Mouse (Mus musculus): ENCODE measurements at regions not wholly inside any gene's neighbourhood (a gene's known extent, or its start where the extent isn't known, plus 50 kb on each side); places are given as distances from the start of the nearest gene placed in this dataset.

DNA sequence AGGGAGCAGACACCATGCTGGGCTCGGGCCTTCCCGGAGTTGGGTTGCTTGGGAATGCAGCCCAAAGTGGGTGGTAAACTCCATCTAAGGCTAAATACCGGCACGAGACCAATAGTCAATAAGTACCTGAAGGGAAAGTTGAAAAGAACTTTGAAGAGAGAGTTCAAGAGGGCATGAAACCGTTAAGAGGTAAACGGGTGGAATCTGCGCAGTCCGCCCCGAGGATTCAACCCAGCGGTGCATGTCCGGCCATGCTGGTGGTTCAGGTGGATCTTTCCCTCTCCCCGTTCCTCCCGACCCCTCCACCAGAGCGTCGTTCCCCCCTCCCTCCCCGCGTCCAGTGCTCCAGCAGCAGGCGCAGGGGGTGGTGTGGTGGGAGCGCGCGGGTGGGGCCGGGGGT lies 179.1 kb upstream of the Arhgef26 start:
- DNase-seq (ENCODE audit: low spot score in 2 of 2): no peak

DNA sequence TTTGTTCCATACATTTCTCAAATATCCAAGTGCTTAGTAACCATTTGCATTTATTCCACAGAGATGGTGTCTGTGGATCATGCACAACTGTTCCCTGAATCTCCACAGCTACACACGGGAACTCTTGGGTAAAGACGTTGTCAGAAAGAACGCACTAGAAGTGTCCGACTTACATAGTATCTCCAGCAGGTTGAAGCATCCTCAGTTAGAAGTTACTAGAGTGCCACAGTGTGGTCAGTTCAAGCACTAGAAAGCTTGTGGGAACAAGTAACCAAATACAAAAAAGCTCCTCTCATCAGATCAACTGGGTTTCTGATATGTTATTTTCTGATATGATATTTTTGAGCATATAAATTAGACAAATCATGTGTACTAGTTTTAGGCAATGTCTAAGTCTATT lies 167.5 kb upstream of the Arhgef26 start:
- DNase-seq (ENCODE audit: low spot score in 2 of 2): peak in 1 of 2 experiments; percentile 55

DNA sequence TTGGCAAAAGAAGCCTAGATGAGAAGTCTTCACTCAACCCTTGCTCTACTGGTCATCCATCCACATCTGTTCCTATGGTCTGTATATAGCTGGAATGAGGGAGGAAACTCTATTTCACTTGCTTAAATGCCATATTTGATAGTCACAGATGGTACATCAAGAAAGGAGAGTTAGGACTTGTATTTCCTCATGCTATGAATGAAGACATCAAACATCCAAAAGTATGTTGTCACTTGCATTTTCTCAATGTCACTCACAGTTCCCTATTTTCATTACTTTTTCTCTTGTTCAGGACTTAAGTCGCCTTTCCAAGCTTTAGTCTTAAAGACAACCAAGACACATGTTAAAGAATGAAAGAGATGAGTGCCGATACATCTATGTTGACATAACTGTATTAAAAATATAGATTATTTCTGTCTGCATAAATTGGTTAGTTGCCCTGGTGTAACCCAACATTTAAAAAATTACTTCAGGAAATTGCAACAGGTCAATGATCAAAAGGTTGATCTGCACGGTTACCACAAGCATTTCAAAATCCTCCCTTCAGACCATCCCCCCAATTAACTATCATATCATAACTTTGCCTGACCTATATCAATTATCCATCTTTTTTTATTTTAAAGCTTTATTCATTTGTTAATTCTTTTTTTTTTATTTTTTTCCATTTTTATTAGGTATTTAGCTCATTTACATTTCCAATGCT lies 150.2 kb upstream of the Arhgef26 start:
- DNase-seq (ENCODE audit: low spot score in 2 of 2): no peak

GRCm38 (mm10) chr3:62192466-62192865 lies 145.7 kb upstream of the Arhgef26 start:
- DNase-seq (ENCODE audit: low spot score in 2 of 2): peak in 1 of 2 experiments; percentile 31

- DNase-seq (ENCODE audit: low spot score in 2 of 2): peak in 1 of 2 experiments; percentile 21
These were observed 143.7 kb upstream of the Arhgef26 start for GRCm38 (mm10) chr3:62194421-62194820.

DNA sequence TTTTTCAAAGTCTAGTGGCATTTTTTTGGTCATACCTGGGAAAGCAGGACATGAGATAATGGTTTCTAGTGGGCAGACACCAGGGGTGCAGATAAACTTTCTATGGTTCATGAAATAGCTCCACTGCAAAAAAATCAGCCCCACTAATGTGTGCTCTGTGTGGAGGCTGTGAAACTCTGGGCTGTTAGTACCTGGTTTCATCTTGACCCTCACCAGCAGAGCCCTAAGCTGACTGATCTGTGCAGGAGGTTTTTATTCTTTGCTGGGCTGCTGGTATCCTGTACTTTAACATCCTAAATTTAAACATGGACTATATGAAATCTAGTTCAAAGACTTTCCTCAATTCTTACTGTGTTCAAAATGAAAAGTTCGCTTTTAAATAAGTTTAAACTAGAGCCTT lies 141.5 kb upstream of the Arhgef26 start:
- no peak for DNase-seq (ENCODE audit: low spot score in 2 of 2)

DNA sequence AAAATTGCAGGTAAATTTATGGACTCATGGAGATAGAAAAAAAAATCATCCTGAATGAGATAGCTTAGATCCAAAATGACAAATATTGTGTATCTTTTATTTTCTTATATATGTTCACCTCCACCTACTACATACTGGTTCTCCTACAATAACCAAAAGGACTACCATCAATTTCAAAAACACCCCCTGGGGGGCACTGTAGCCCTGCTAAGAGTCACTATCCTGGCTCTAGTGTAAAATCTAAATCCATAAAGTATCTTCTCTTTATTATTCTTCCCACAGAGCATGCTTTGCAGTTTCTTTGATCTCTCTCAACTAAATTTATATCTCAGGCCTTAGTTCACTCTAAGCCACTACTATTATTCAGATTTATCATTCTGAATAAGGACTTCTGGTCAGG lies 122.3 kb upstream of the Arhgef26 start:
- peak in 1 of 2 experiments; percentile 79 for DNase-seq (ENCODE audit: low spot score in 2 of 2)

GRCm38 (mm10) chr3:62217335-62217734 lies 120.8 kb upstream of the Arhgef26 start:
- DNase-seq (ENCODE audit: low spot score in 2 of 2): no peak

- no peak for DNase-seq (ENCODE audit: low spot score in 2 of 2)
These were observed 110.4 kb upstream of the Arhgef26 start for GRCm38 (mm10) chr3:62227697-62228096.

DNA sequence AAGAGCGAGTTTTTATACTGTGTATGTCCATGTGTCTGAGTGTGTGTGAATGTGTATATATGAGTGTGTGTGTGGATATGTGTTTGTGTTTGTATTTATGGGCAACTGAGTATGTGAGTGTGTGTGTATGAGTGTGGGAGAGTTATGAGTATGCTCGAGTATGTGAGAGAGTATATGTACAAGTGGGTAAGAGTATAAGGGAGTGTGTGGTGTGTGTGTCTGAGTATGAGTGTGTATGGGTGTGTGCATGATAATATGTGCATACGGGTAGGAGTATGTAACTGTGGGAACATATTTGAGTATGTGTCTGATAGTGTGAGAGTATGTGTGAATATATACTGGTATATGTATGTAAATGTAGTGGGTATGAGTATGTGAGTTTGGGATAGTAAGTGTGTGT lies 110.0 kb upstream of the Arhgef26 start:
- no peak for DNase-seq (ENCODE audit: low spot score in 2 of 2)

- no peak for DNase-seq (ENCODE audit: low spot score in 2 of 2)
These were observed 97.1 kb upstream of the Arhgef26 start for GRCm38 (mm10) chr3:62241031-62241430.

GRCm38 (mm10) chr3:62271703-62272102 lies 66.4 kb upstream of the Arhgef26 start:
- DNase-seq (ENCODE audit: low spot score in 2 of 2): peak in 1 of 2 experiments; percentile 31

DNA sequence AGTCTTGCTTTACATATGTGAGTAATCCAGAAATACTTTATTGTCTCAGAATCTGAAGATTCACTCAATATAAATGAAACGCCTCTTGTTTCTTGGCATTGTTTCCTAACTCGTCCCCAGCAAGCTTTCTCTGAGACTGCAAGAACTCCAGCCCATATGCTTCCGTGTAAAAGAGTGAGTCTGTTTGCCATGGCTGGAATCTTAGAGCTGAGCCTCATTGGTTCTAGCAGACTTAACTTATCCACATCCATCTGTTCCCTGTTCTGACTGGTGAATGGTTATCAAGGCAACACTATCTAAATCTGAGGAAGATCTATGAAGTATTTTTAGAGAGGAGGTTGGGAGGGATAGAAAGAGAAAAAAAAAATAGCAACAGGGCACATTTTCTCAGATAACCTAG lies 59.9 kb upstream of the Arhgef26 start:
- no peak for DNase-seq (ENCODE audit: low spot score in 2 of 2)

GRCm38 (mm10) chr3:62280960-62281359 lies 57.2 kb upstream of the Arhgef26 start:
- DNase-seq (ENCODE audit: low spot score in 2 of 2): no peak
